Mouse (Mus musculus) megakaryocyte progenitor cell, adult 5-6 weeks (primary cell): ENCODE measurements around the gene Bsn. TPM values are rescaled to one million over a fixed set of nuclear protein-coding genes. Genes with fewer than 3 reads are reported as not detected.

Experiments
- ATAC-seq: replicated peaks from 2 replicates; pipeline ENCODE4 v1.8.0; 2016; ENCODE audit warnings: mild to moderate bottlenecking, moderate TSS enrichment, inconsistent platforms; ENCODE audit not compliant: poor library complexity
- total RNA-seq, 2 experiments: library from RNA; stranded (forward) in 1 of 2; stranded (reverse) in 1 of 2; fragments of 157-497, 149-512 nt in 1 of 2; fragments of 200-1000 nt in 1 of 2; gene quantifications; 2 replicates each; pipeline versions ENCODE4 v1.2.3 to v1.2.4; 2015 to 2017

The Bsn gene
- 4.7 and 5.5 TPM in 2 replicates for total RNA-seq (2015)
- total RNA-seq (2017) = 3.2 and 4.0 TPM in 2 replicates

DNA sequence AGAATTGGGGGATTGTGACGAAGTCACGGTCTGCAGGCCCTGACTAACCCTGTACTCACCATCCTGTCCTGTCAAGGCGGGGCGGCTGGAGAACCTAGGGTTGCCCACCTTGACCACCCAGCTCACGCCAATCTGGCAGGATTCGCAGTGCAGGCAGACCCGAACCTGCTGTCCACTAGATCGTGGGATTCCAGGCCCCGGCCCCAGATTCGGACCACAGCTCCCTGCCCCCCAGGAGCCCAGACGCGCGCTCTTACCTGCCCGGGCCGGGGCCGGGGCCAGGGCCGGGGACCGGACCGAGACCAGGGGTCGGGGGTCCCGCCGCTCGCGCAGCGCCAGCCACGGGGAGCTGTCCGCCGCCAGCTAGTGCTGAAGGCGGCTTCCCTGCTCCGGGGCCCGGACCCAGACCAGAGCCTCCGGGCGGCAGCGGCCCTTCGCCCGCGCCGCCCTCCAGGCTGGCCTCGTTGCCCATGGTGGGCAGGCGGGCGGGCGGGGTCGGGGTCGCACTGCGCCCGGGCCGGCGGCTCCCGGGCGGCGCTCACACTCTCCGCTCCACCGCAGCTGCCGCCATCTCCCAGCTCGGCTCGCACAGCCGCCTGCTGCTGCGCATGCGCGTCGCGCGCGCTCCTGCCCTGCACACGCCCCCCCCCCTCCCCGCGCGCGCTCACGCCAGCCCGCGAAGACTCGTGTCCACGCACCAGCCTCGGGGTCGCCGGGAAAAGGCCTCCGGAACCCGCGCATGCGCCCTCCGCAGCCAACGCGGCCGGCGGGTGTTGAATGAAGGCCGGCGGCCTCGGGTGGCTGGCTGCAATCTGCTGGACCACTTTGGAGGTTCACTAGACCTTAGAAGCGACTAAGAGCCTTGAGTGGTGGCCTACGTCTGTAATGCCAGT, at the start of gene Bsn:
TSS of gene Bsn (minus strand) at position 598 of the 893 bp plus-strand sequence.
- peak; percentile 85 for ATAC-seq

DNA sequence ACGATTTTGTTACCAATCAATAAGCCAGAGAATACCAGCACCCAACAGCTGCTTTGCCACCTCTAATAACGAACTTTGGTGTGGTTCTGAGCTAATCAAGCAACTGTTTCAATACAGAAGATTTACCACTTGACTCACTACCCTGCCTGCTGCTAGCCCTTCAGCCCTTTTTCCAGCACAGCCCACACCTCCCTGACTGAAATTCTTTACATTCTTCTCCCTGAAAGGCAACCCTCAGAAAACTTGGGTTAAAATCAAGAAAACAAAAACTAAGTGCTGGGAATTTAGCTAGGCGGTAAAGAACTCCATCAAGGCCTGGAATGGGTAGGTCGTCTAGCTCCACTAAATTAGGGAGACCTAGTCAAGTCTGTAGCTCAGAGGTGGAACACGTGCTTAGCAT, 49.8 kb upstream of the Bsn start:
- no peak for ATAC-seq

DNA sequence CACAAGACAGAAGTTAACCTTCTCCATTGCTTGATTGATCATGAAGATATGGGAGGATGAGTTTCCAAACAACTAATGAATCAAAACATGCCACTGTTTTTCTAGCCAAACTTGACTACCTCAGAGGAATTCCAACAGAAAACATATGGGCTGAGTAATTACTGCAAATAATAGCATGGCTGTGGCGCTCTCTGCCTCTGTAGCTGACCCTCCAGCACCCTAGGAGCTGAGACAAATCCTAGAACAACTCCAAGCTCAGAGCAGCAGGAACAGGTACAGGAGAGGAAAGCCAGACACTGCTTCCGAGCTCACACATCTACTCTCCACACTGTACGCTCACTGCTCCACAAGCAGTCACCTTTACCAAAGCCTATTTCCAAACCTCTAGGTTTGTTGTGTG, 48.6 kb upstream of the Bsn start:
- ATAC-seq = no peak

DNA sequence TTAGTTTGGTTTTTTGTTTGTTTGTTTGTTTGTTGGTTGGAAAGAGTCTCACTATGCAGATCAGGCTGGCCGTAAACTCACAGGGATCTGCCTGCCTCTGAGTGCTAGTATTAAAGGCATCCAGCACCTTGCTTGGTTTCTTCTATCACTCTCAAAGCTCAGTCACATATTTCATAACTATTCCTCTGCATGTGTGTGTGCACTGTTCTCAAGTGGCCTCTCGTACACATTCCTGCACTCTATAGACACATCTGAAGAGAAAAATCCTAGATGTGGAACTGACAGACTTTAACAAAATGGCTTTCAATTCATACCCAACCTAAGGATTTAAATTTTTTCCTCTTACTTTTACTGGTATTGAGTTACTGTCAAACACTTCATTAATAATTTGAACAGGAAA, 48.2 kb upstream of the Bsn start:
- ATAC-seq = no peak

DNA sequence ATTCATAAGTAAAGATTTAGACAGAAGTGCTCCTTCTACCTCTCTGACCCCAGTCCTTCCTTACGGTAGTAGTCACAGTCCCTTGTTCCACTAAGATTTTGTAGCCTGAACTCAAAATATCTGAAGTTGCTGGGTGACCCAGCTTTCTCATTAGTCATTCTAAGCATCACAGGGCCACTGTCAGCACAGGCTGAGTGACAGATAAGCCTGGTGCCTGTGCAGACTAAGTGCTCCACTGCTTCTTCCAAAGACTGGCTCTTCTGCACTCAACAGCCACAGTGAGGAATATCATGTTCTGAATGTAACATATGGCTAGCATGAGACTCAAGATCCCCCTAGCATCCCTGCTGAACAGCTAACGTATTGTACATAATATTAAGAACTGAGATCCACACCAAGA, 44.5 kb upstream of the Bsn start:
- ATAC-seq = no peak

DNA sequence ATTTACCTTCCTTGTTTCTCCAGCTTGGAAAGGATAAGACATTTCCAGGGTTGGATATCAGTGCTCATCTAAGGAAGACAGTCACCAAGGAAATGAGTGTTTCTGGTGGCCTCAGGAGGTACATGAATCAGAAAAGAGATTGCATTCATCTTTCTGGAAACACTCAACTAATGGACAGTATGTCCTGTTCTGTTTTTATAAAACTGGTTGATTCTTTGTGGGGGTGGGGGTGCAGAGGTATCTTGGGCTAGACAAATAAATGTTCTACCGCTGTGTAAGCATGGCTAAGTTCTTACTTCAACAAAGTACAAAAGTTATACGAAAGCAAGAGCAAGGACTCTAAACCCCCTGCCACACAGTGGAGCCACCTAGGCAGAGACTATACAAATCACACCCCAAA, 42.7 kb upstream of the Bsn start:
- ATAC-seq = no peak

DNA sequence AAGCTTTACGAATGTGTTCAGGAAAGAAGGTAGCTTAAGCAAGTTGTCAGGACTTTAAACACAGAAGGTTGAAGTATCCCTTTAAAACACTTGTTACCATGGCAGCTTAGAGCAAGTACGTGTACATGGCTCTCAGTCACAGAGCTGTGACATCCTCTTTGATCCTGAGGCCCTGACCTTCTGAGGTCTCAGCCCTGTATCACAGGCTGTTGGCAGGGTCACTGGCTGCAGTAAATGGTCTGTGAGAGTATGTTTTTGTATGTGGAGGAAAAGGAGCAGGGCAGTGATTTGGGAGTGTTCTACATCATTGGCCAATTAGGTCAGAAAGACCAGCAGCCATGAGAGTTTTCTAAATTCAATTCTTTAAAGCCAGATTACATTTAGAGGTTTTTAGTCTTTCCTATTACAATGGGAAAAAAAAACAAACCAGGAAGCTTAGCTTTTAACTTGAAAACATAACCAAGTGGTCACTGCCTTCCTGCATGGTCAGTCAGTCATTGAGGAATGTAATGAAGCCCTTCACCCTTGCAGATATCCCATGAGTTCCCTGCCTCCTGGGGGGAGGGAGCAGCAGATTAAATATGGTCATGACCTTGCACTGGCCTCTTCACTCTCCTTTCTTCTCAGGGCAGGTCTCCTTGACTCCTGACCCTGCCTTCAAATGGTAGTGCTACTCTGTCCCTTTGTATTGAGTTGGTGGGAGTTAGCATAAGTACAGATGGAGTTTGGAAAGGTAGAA, 37.9 kb upstream of the Bsn start:
- ATAC-seq = no peak

DNA sequence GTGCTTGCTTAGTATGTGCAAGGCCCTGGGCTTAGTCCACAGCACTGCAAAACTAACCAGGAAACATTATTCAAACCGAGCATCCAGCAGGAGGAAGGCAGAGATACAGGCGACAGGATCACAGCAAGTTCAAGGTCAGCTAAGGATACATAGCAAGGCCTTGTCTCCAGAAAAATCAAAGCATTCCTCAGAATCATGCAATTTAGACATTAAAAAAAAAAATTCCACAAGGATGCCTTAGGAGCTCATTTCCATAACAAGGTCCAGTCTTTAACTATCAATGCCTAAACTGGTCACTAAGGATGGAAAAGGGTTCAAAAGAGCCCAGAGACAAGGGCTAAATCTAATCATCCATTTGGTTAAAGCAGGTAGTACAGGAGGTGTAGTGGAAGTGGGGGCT, 35.0 kb upstream of the Bsn start:
- ATAC-seq = no peak

DNA sequence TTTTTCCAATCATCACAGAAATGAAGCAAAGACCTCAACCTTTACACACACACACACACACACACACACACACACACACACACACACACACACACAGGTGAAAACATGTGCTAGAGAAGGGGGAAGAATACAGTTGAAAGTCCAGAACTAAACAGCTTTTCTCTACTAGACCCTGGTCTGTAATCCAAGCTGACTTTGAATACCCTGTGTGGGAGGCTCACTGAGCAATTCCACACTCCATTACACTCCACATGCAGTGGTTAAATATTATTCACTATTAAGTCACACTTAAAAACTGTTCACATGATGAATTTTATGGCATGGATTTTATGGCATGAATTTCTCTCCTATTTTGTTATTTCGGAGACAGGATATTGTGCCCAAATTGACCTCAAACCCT, 33.4 kb upstream of the Bsn start:
- ATAC-seq = no peak

DNA sequence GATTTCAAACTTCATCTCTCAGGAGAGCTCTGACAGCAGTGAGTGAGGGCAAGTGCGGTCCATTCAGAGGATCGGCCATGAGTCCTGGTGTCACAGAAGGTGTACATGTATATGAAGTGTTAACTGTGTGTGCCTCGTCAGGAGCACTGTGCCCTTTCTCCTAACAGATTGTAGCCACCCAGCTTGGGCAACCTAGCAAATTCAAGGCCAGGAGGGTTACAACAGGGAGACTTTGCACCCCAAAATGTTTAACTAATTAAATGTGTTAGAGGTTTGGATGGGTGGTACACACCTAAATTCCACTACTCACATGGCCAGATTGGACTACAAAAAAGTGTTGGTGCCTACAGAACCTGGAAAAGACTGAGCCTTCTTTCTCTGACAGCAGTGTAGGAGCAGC, 31.4 kb upstream of the Bsn start:
- no peak for ATAC-seq

DNA sequence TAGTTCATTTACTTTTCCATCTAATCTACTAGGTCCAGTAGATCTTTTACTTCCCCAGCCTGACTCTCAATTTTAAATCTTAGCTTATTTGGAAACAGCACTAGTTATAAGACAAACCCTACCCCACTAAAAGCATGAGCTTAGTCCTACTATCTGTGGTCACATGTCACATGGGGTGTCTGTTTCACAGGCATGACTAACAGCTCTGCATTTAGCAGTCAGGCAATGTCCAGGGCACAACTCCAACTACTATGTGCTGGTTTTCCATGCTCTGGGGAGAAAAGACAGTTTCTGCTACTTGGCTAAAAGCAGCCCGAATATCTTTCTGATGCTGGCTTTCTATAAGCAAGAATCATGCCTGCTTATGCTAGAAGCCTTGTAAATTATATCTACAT, 30.2 kb upstream of the Bsn start:
- no peak for ATAC-seq

DNA sequence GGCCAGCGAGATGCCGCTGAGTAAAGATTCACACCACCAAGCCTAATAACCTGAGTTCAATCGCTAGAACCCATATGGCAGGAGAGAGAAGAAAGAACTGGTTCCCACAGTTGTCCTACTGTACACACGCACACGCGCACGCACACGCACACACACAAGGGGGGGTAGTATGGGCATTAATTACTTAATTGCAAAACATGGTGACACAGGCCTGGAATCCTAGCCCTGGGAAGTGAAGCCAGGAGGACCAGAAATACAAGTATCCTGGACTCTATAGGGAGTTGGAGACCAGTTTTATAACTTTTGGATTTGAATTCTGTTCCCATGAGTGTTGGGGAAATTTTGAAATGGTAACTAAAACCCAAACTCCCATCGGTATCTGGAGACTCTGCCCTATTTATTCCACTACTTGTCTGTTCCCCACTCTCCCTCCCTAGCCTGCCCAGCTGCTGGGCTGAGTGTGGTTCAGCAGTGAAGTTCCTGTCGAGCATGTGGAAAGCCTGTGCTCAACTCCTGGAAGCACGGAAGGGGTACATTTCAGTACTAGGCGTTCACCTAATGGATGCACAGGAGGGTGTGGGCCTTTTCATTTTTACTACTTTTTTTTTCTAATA, 29.7 kb upstream of the Bsn start:
- no peak for ATAC-seq

DNA sequence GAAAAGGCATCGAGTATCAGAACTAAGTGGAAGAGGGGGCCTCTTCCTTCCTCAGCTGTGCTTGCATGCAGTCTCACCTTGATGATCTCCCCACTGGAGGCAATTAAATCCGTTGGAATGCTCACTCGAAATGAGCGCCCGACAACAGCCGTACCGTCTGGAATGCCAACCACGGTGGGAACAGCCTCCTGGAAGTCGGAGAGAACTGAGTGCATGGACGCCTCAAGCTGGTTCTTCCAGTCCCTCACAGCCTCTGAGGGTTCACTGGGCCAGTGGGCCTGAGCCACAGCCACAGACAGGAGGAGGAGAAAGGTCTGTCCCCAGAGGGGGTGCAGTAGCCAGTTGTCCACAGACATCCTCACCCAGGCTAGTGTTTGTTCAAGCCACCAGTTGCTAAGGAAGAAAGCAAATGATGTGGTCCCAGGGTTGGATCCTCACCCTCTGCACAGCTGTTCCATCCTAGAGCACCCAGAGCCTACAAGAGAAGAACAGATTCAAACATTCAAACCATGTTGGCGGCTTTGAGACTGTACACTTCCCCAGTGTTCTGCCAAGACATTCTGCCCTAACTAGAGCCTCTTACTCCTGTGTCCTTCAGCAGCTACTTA, 27.9 kb upstream of the Bsn start:
- ATAC-seq = no peak

DNA sequence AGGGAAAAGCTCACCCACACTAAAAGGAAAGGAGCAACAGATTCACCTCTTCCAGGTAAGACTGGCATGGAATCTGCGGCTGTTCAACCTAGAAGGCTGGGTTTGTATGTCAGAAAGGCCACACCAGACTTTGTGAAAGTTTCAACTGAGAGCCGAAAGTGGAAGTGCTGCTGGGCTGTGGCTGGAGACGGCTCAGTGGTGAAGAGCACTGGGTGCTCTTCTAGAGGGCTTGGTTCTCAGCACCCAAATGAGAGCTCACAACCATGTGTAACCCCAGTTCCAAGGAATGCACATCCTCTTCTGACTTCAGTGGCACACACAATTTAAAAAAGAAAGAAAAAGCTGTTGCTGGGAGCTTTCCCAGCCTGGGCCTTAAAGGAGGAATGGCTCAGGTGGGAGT, 27.2 kb upstream of the Bsn start:
- no peak for ATAC-seq

DNA sequence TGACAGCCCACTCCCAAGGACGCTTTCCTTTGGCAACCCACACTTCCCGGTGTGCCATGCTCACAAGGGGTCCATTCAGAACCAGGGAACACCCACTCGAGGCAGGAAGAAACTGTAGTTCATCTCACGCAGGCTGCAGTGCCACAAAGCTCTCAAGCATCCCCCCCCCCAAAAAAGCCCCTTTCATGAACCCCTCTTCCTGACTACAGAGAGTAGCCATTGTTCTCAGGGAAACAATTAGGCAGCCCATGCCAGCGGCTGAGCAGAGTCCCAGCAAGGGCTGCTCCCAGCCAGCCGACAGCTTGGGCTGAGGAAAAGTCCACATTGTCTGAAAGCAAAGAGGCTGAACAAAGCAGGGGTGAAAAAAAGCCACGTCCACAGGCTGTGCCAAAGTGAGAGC, 22.9 kb upstream of the Bsn start:
- no peak for ATAC-seq

DNA sequence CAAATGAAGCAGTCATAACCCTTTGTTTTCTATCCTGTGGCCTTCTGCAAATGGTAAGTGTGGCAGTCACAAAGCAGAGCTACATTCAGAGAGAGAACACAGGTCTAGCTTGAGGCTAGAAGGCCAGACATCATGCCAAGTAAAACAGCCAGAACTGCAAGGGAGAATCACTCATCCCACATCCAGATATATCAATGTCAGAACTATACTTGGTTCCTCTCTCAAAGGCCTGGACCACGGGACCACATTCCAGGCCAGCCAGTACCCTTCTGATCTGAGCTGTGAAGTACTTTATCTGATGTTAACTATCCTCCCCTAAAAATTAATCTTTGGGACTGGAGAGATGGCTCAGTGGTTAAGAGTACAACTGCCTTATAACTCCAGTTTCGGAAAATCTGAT, 22.2 kb upstream of the Bsn start:
- ATAC-seq = no peak

DNA sequence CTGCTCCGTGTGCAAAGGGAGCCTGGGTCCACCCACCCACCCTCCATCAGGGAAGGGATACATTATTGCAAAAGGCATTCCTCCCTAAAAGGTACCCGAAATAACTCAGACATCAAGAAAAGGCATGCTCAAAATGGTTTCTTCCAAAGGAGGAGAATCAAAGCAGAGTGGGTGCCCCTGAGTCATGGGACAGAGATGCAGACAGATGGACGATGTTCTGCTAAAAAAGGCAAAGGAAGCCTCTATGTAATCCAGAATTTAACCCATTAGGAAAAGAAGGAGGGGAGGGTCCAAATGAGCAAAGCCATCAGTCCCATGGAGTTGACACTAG, 15.4 kb upstream of the Bsn start:
- no peak for ATAC-seq

DNA sequence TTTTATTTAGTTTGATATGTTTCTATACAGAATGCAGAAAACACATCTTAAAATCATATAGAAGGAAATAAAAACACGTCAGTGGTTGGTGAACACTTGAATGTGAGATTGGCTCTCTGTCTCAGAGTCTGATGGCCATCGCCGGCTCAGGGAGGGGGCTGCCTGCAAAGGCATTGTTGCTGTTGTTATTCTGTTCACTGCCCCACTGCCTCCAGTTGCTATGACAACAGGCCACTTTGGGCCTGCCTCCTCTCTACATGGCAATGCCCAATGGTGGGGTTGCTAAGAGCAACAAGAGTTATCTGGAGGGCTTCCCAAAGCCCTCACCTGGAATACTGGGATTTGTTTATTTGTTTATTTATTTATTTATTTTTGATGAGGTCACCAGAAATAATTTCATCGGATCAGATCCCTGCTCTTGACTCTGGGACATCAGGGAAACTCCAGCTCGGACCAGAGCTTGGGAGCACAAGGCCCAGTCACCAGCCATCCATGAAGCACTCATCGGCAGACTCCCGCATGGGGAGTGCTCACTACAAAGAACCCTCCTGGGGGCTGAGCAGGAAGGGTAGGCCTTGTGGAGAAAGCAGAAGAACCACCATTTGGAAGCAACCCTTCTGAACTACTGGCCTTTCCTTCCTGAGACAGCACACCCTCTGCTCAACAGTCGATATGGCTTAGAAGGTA, 14.8 kb upstream of the Bsn start:
- ATAC-seq = no peak

DNA sequence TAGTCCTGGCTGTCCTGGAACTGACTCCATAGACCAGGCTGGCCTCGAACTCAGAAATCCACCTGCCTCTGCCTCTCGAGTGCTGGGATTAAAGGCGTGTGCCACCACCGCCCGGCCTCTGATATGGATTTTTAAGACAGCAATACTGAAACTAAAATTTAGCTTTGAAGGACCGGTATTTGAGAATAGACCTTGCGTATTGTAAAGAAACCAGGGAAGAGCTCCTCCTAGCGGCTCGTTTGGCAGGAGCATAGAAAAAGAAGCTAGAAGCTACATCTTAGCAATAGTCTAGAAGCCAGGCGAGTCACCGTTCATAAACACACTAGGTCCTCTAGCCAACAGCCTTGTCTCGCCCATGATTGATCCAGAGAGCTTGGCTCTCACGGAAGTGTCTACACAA, 12.8 kb upstream of the Bsn start:
- peak; percentile 56 for ATAC-seq

DNA sequence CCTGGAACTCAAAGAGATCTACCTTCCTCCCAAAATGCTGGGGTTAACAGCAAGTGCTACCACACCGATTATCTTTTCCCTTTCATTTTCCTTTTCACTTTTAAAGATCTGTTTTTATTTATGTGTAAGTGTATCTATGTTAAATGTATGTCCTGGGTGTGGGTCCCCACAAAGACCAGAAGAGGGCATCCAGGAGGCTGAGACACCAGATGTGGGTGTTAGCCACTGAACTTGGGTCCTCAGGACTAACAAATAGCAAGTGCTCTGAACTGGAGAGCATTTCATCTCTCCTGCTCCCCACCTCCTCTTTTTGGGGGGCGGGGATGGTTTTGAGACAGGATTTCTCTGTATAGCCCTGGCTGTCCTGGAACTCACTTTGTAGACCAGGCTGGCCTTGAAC, 12.0 kb upstream of the Bsn start:
- no peak for ATAC-seq

DNA sequence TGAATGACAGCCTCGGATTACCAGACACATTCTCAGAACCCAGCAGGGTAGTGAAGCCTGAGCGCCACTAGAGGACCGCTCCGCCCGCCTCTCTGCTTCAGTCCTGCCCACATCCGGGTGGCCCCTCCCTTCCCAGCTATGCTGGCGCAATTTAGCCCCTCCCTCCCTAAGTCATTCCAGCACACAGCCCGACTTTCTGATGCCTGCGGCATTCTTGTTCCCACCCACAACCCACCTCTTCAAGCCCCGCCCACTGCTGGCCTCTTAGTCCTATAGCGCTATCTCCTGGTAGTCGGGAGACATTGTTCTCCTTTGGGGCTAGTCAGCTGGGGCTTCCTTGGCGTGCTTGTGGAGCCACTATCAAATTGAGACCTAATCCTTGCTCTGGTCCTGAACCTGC, 11.0 kb upstream of the Bsn start:
- ATAC-seq = peak; percentile 94
